Mouse (Mus musculus) macrophage (primary cell): ENCODE measurements at regions not wholly inside any gene's neighbourhood (a gene's known extent, or its start where the extent isn't known, plus 50 kb on each side); places are given as distances from the start of the nearest gene placed in this dataset.

ENCODE experiments used
- H3K27ac ChIP-seq: fragments of 350-480 bp; formaldehyde crosslinking; 2 replicates; pipeline ENCODE4 v1.9.0; 2021
- H3K36me3 ChIP-seq: fragments of 350-480 bp; formaldehyde crosslinking; 2 replicates; pipeline ENCODE4 v1.9.0; 2021; ENCODE audit errors: inconsistent target
- H3K4me3 ChIP-seq: fragments of 350-480 bp; formaldehyde crosslinking; 2 replicates; pipeline ENCODE4 v1.9.0; 2021; ENCODE audit errors: inconsistent target
- H3K79me2 ChIP-seq: fragments of 350-480 bp; formaldehyde crosslinking; 2 replicates; pipeline ENCODE4 v1.9.0; 2021; ENCODE audit errors: inconsistent target
- WGBS: methylation state at CpG from one replicate; pipeline ENCODE4 v1.1.7; 2026; ENCODE audit warnings: inconsistent platforms; ENCODE audit not compliant: missing documents; 5-methylcytosine and 5-hydroxymethylcytosine counted together

- H3K79me2 ChIP-seq, result no peaks in the 10 kb centered on the region
- H3K27ac ChIP-seq, result no peak overlapping the region
- no peak overlapping the region for H3K4me3 ChIP-seq
- 87% methylated on average over 3 of the region's 3 CpGs for WGBS
- H3K36me3 ChIP-seq, result no peaks in the 10 kb centered on the region
Measured at GRCm38 (mm10) chr14:76901490-76901889, 135.1 kb upstream of the Ccdc122 start.

GRCm38 (mm10) chr14:76899331-76899730, 137.2 kb upstream of the Ccdc122 start:
- H3K36me3 ChIP-seq, result no peaks in the 10 kb centered on the region
- 32% methylated on average over 3 of the region's 3 CpGs for WGBS
- H3K4me3 ChIP-seq, result no peak overlapping the region
- H3K79me2 ChIP-seq, result no peaks in the 10 kb centered on the region
- no peak overlapping the region for H3K27ac ChIP-seq

GRCm38 (mm10) chr14:76887708-76888107, 148.9 kb upstream of the Ccdc122 start:
- 3% methylated on average over 3 of the region's 3 CpGs for WGBS
- no peaks in the 10 kb centered on the region for H3K79me2 ChIP-seq
- H3K36me3 ChIP-seq, result no peaks in the 10 kb centered on the region
- no peak overlapping the region for H3K27ac ChIP-seq
- H3K4me3 ChIP-seq, result no peak overlapping the region

GRCm38 (mm10) chr14:76887201-76887600, 149.4 kb upstream of the Ccdc122 start:
- H3K36me3 ChIP-seq, result no peaks in the 10 kb centered on the region
- H3K4me3 ChIP-seq, result no peak overlapping the region
- H3K79me2 ChIP-seq, result no peaks in the 10 kb centered on the region
- WGBS, result 84% methylated on average over 3 of the region's 3 CpGs
- H3K27ac ChIP-seq, result no peak overlapping the region

GRCm38 (mm10) chr14:76883231-76883651, 153.3 kb upstream of the Ccdc122 start:
- Histone ChIP-seq H3K4me3 (no peak overlapping the region), H3K27ac (no peak overlapping the region), H3K79me2 (no peaks in the 10 kb centered on the region), H3K36me3 (no peaks in the 10 kb centered on the region)
- WGBS, result 80% methylated on average over 3 of the region's 3 CpGs

- H3K4me3 ChIP-seq, result no peak overlapping the region
- H3K36me3 ChIP-seq, result no peaks in the 10 kb centered on the region
- H3K79me2 ChIP-seq, result no peaks in the 10 kb centered on the region
- no peak overlapping the region for H3K27ac ChIP-seq
- 59% methylated on average over 5 of the region's 5 CpGs for WGBS
Measured at GRCm38 (mm10) chr14:76882711-76883171, 153.8 kb upstream of the Ccdc122 start.

GRCm38 (mm10) chr14:76880851-76881250, 155.7 kb upstream of the Ccdc122 start:
- Histone ChIP-seq H3K27ac (no peak overlapping the region), H3K4me3 (no peak overlapping the region), H3K36me3 (no peaks in the 10 kb centered on the region), H3K79me2 (no peaks in the 10 kb centered on the region)
- WGBS, result 85% methylated on average over 3 of the region's 3 CpGs

GRCm38 (mm10) chr14:76877306-76877705, 159.3 kb upstream of the Ccdc122 start:
- no peak overlapping the region for H3K27ac ChIP-seq
- H3K36me3 ChIP-seq, result no peaks in the 10 kb centered on the region
- no peaks in the 10 kb centered on the region for H3K79me2 ChIP-seq
- H3K4me3 ChIP-seq, result no peak overlapping the region
- 92% methylated on average over 5 of the region's 5 CpGs for WGBS

GRCm38 (mm10) chr14:76876015-76876414, 160.6 kb upstream of the Ccdc122 start:
- 54% methylated on average over 7 of the region's 7 CpGs for WGBS
- H3K27ac ChIP-seq, result no peak overlapping the region

GRCm38 (mm10) chr14:76875266-76875900, 161.2 kb upstream of the Ccdc122 start:
- no peaks in the 10 kb centered on the region for H3K79me2 ChIP-seq
- H3K36me3 ChIP-seq, result no peaks in the 10 kb centered on the region
- no peak overlapping the region for H3K27ac ChIP-seq
- no peak overlapping the region for H3K4me3 ChIP-seq
- 65% methylated on average over 8 of the region's 8 CpGs for WGBS

More at GRCm38 (mm10) chr14:76876015-76876414, 160.6 kb upstream of the Ccdc122 start:
- Histone ChIP-seq H3K4me3 (no peak overlapping the region), H3K36me3 (no peaks in the 10 kb centered on the region), H3K79me2 (no peaks in the 10 kb centered on the region)

GRCm38 (mm10) chr14:76874542-76875265, 161.9 kb upstream of the Ccdc122 start:
- H3K4me3 ChIP-seq, result no peak overlapping the region
- WGBS, result 80% methylated on average over 8 of the region's 8 CpGs
- no peaks in the 10 kb centered on the region for H3K79me2 ChIP-seq
- H3K27ac ChIP-seq, result no peak overlapping the region
- no peaks in the 10 kb centered on the region for H3K36me3 ChIP-seq

GRCm38 (mm10) chr14:76873684-76874083, 162.9 kb upstream of the Ccdc122 start:
- H3K27ac ChIP-seq, result no peak overlapping the region
- 55% methylated on average over 5 of the region's 5 CpGs for WGBS
- no peaks in the 10 kb centered on the region for H3K36me3 ChIP-seq
- H3K79me2 ChIP-seq, result no peaks in the 10 kb centered on the region
- H3K4me3 ChIP-seq, result no peak overlapping the region

- Histone ChIP-seq H3K27ac (no peak overlapping the region), H3K36me3 (no peaks in the 10 kb centered on the region), H3K79me2 (no peaks in the 10 kb centered on the region), H3K4me3 (no peak overlapping the region)
- 99% methylated on average over 6 of the region's 6 CpGs for WGBS
Measured at GRCm38 (mm10) chr14:76872976-76873375, 163.6 kb upstream of the Ccdc122 start.

- Histone ChIP-seq H3K27ac (no peak overlapping the region), H3K79me2 (no peaks in the 10 kb centered on the region), H3K4me3 (no peak overlapping the region), H3K36me3 (no peaks in the 10 kb centered on the region)
- WGBS, result 90% methylated on average over 7 of the region's 7 CpGs
Measured at GRCm38 (mm10) chr14:76872510-76872909, 164.1 kb upstream of the Ccdc122 start.

GRCm38 (mm10) chr14:76868831-76869230, 167.7 kb upstream of the Ccdc122 start:
- Histone ChIP-seq H3K4me3 (no peak overlapping the region), H3K36me3 (no peaks in the 10 kb centered on the region), H3K27ac (no peak overlapping the region), H3K79me2 (no peaks in the 10 kb centered on the region)
- 100% methylated on average over 3 of the region's 3 CpGs for WGBS
